Comparison of ENCODE assay signal across 18 mouse cellular contexts in genomic region chr5:100837907-100838306, GRCm38 (mm10). TPM values are rescaled to one million over a fixed set of nuclear protein-coding genes. Genes with fewer than 3 reads are reported as not detected.
DNase-seq lines count a peak whose midpoint lies in the region; ATAC-seq and TF ChIP-seq lines count a peak whose summit lies in the region.
"Had no signal": no experiment of that assay in that cellular context is flagged by ENCODE, and none has a peak within 500 bp of the region (broad histone marks: within the 10 kb centered on the region; RNA-seq: fewer than 3 reads in every experiment).

No protein-coding gene starts in this region.

- H3K27ac ChIP-seq in heart, embryonic 14.5 days (replicated peaks in 1 of 2; ENCODE audit: control insufficient read depth in 1 of 2, insufficient read depth in 1 of 2, low read depth in 2 of 2, low read length in 2 of 2) = peak overlapping the region; percentile 55 to 79
- H3K27ac ChIP-seq in kidney, embryonic 16.5 days (ENCODE audit: low read length) = no peak overlapping the region
- no peak overlapping the region for H3K27ac ChIP-seq in liver, postnatal 0 days (ENCODE audit: low read depth)
- H3K27ac ChIP-seq: forebrain, embryonic 13.5 days; kidney, postnatal 0 days; limb, embryonic 15.5 days; neural tube, embryonic 12.5 days had no signal

- ATAC-seq in heart, embryonic 14.5 days (ENCODE audit: insufficient number of reproducible peaks, insufficient read depth, low FRiP score, low read depth) = peak; percentile 88
- ATAC-seq in kidney, embryonic 16.5 days (ENCODE audit: low FRiP score, low TSS enrichment) = no peak
- no peak for ATAC-seq in liver, postnatal 0 days
- ATAC-seq: forebrain, embryonic 13.5 days; inflammation-experienced regulatory T-cells, adult 6 months had no signal

- H3K27me3 ChIP-seq in heart, embryonic 14.5 days (ENCODE audit: control insufficient read depth, insufficient read depth, low read length) = no peaks in the 10 kb centered on the region
- no peaks in the 10 kb centered on the region for H3K27me3 ChIP-seq in kidney, embryonic 16.5 days (ENCODE audit: insufficient read depth, low read length)
- H3K27me3 ChIP-seq in liver, postnatal 0 days (ENCODE audit: insufficient read depth, low read length) = no peaks in the 10 kb centered on the region
- H3K27me3 ChIP-seq: forebrain, embryonic 13.5 days; limb, embryonic 15.5 days; neural tube, embryonic 12.5 days had no signal

- no peak overlapping the region for H3K4me2 ChIP-seq in heart, embryonic 14.5 days (ENCODE audit: low read length)
- H3K4me2 ChIP-seq in kidney, embryonic 16.5 days (replicated peaks; ENCODE audit: low read depth, low read length) = no peak overlapping the region
- H3K4me2 ChIP-seq in liver, postnatal 0 days (ENCODE audit: low read depth, low read length) = no peak overlapping the region
- H3K4me2 ChIP-seq: forebrain, embryonic 13.5 days; limb, embryonic 15.5 days; midbrain, embryonic 11.5 days; neural tube, embryonic 12.5 days had no signal

- TF ChIP-seq CTCF in liver, postnatal 0 days (IDR thresholded peaks at IDR 0.05; ENCODE audit: low read depth) = no peak

- peak; percentile 20 for DNase-seq in 3T3-L1 (ENCODE audit: low read depth, low spot score)
- peak; percentile 73 to 89 for DNase-seq in heart, adult 18-20 months
- DNase-seq in heart, postnatal 4 days = peak; percentile 75
- DNase-seq in lung, postnatal 14 days = no peak
- no peak for DNase-seq in liver, postnatal 0 days
- DNase-seq: cerebellum, adult 9-11 months; gastrocnemius, postnatal 14 days; lung, adult 18-20 months; lung, postnatal 4 days; right cerebral cortex, postnatal 4 days had no signal

- peaks cover 11 to 25% of the 10 kb centered on the region in 2 experiments for H3K4me1 ChIP-seq in heart, embryonic 14.5 days (ENCODE audit: control insufficient read depth in 2 of 2, insufficient read depth in 2 of 2, low read length in 2 of 2)
- H3K4me1 ChIP-seq in kidney, embryonic 16.5 days (ENCODE audit: insufficient read depth, low read length) = no peaks in the 10 kb centered on the region
- H3K4me1 ChIP-seq in liver, postnatal 0 days (ENCODE audit: insufficient read depth) = no peaks in the 10 kb centered on the region
- H3K4me1 ChIP-seq: forebrain, embryonic 13.5 days; limb, embryonic 15.5 days; neural tube, embryonic 12.5 days had no signal

- peaks cover 7% of the 10 kb centered on the region; the same call in 1 of the 2 replicates for H3K9me3 ChIP-seq in heart, embryonic 14.5 days (ENCODE audit: control insufficient read depth, low read length)
- peaks cover 9% of the 10 kb centered on the region for H3K9me3 ChIP-seq in kidney, embryonic 16.5 days (ENCODE audit: low read length)
- H3K9me3 ChIP-seq in liver, postnatal 0 days (ENCODE audit: low read length) = no peaks in the 10 kb centered on the region
- H3K9me3 ChIP-seq: forebrain, embryonic 13.5 days; limb, embryonic 15.5 days had no signal

- no peak for TF ChIP-seq EP300 in liver, postnatal 0 days (IDR thresholded peaks at IDR 0.05; ENCODE audit: low read depth)

- H3K4me3 ChIP-seq in heart, embryonic 14.5 days (ENCODE audit: control insufficient read depth in 1 of 2, insufficient read depth in 1 of 2, low read depth in 1 of 2, low read length in 2 of 2) = no peak overlapping the region
- H3K4me3 ChIP-seq in kidney, embryonic 16.5 days (ENCODE audit: low read length) = no peak overlapping the region
- H3K4me3 ChIP-seq in liver, postnatal 0 days (ENCODE audit: low read depth, low read length) = no peak overlapping the region
- H3K4me3 ChIP-seq: forebrain, embryonic 13.5 days; limb, embryonic 15.5 days; neural tube, embryonic 12.5 days had no signal

- H3K9ac ChIP-seq in heart, embryonic 14.5 days (ENCODE audit: low read length) = no peak overlapping the region
- H3K9ac ChIP-seq in kidney, embryonic 16.5 days (replicated peaks; ENCODE audit: low read length) = no peak overlapping the region
- H3K9ac ChIP-seq in liver, postnatal 0 days (replicated peaks) = no peak overlapping the region
- H3K9ac ChIP-seq: forebrain, embryonic 13.5 days; limb, embryonic 15.5 days; neural tube, embryonic 12.5 days had no signal

- 8% methylated on average over 7 of the region's 7 CpGs for WGBS in heart, embryonic 14.5 days
- WGBS in kidney, embryonic 16.5 days = 82% methylated on average over 7 of the region's 7 CpGs
- 79% methylated on average over 7 of the region's 7 CpGs for WGBS in liver, postnatal 0 days (ENCODE audit: insufficient replicate concordance)

- no peaks in the 10 kb centered on the region for H3K36me3 ChIP-seq in heart, embryonic 14.5 days (ENCODE audit: control insufficient read depth, insufficient read depth, low read length)
- no peaks in the 10 kb centered on the region for H3K36me3 ChIP-seq in kidney, embryonic 16.5 days (ENCODE audit: insufficient read depth, low read length)
- no peaks in the 10 kb centered on the region for H3K36me3 ChIP-seq in liver, postnatal 0 days (replicated peaks; ENCODE audit: insufficient read depth, low read length)
- H3K36me3 ChIP-seq: limb, embryonic 15.5 days; neural tube, embryonic 12.5 days had no signal

RNA-seq across cellular contexts. Expression of gene Gpat3, which starts 7.6 kb away (rescaled TPM):
- 10 to 100 TPM; 19.8 to 26.1 TPM for total RNA-seq in heart, adult 18-20 months (2021)
- polyA plus RNA-seq in heart, embryonic 14.5 days (2014; fragmentation: Nextera tagmentation; extraction: Ambion mirVana) = 12.1 and 14.9 TPM in 2 replicates
- total RNA-seq in heart, postnatal 4 days (2021) = 10 to 100 TPM; 36.5 to 37.9 TPM
- 1.4 and 1.7 TPM in 2 replicates for polyA plus RNA-seq in kidney, embryonic 16.5 days (2015; fragmentation: Nextera tagmentation; extraction: Ambion mirVana)
- polyA plus RNA-seq in liver, postnatal 0 days (2015; fragmentation: Nextera tagmentation; extraction: Ambion mirVana) = 12.2 and 21.2 TPM in 2 replicates

RNA-seq across cellular contexts. Expression of gene Abraxas1, which starts 17.1 kb away (rescaled TPM):
- total RNA-seq in heart, adult 18-20 months (2021) = 10 to 100 TPM in 1 of 2 experiments, 1 to 10 TPM in 1; 8.8 to 11.0 TPM
- 32.3 and 33.8 TPM in 2 replicates for polyA plus RNA-seq in heart, embryonic 14.5 days (2014; fragmentation: Nextera tagmentation; extraction: Ambion mirVana)
- 10 to 100 TPM; 17.5 to 22.1 TPM for total RNA-seq in heart, postnatal 4 days (2021)
- 29.7 and 32.4 TPM in 2 replicates for polyA plus RNA-seq in kidney, embryonic 16.5 days (2015; fragmentation: Nextera tagmentation; extraction: Ambion mirVana)
- 11.4 and 11.8 TPM in 2 replicates for polyA plus RNA-seq in liver, postnatal 0 days (2015; fragmentation: Nextera tagmentation; extraction: Ambion mirVana)

RNA-seq across cellular contexts. Expression of gene Mrps18c, which starts 39.5 kb away (rescaled TPM):
- total RNA-seq in heart, adult 18-20 months (2021) = 10 to 100 TPM; 85.1 to 86.7 TPM
- polyA plus RNA-seq in heart, embryonic 14.5 days (2014; fragmentation: Nextera tagmentation; extraction: Ambion mirVana) = 154 and 159 TPM in 2 replicates
- 10 to 100 TPM; 83.1 to 91.2 TPM for total RNA-seq in heart, postnatal 4 days (2021)
- polyA plus RNA-seq in kidney, embryonic 16.5 days (2015; fragmentation: Nextera tagmentation; extraction: Ambion mirVana) = 137 and 142 TPM in 2 replicates
- polyA plus RNA-seq in liver, postnatal 0 days (2015; fragmentation: Nextera tagmentation; extraction: Ambion mirVana) = 126 and 127 TPM in 2 replicates

RNA-seq across cellular contexts. Expression of gene Helq, which starts 39.5 kb away (rescaled TPM):
- total RNA-seq in heart, adult 18-20 months (2021) = 1 to 10 TPM; 2.4 to 4.9 TPM
- 8.6 and 12.2 TPM in 2 replicates for polyA plus RNA-seq in heart, embryonic 14.5 days (2014; fragmentation: Nextera tagmentation; extraction: Ambion mirVana)
- 1 to 10 TPM; 6.8 to 8.1 TPM for total RNA-seq in heart, postnatal 4 days (2021)
- 12.9 and 16.5 TPM in 2 replicates for polyA plus RNA-seq in kidney, embryonic 16.5 days (2015; fragmentation: Nextera tagmentation; extraction: Ambion mirVana)
- polyA plus RNA-seq in liver, postnatal 0 days (2015; fragmentation: Nextera tagmentation; extraction: Ambion mirVana) = 4.0 and 5.6 TPM in 2 replicates

Comparison
In these comparisons a context has a peak if more than half of its experiments do, and no peak if none do; other contexts are left out.
1. DNase-seq: peak in 3T3-L1 (single experiment), heart, adult 18-20 months (2 of 2) and heart, postnatal 4 days (single experiment); none in lung, postnatal 14 days (single experiment) and liver, postnatal 0 days (single experiment).
2. H3K27ac ChIP-seq: peak in heart, embryonic 14.5 days (2 of 2); none in kidney, embryonic 16.5 days (single experiment) and liver, postnatal 0 days (single experiment).